Mouse (Mus musculus) intestine, embryonic 14.5 days (tissue): ENCODE measurements around the gene H2-Ab1. TPM values are rescaled to one million over a fixed set of nuclear protein-coding genes. Genes with fewer than 3 reads are reported as not detected.
"Not testable (repeated sequence)": the region's sequence is repeated elsewhere in the genome, so short reads cannot be mapped to it uniquely, and the experiment has no call there.

ENCODE experiments used
- ATAC-seq: fragments of 200-750 bp; cut with Nextera tagmentation; replicated peaks from 2 replicates; pipeline ENCODE4 v1.8.0; 2017; ENCODE audit warnings: low read depth, moderate number of reproducible peaks, moderate TSS enrichment, moderate library complexity; ENCODE audit not compliant: low FRiP score, low TSS enrichment
- DNase-seq: peaks from one replicate; pipeline ENCODE4 v3.0.0-alpha.2; 2018; ENCODE audit warnings: low spot score
- H3K27ac ChIP-seq: fragments of 300-500 bp; sonication (generic); 2 replicates; pipeline ENCODE4 v1.5.1; 2014; ENCODE audit warnings: low read depth, mild to moderate bottlenecking, control low read depth
- H3K27me3 ChIP-seq: fragments of 300-500 bp; sonication (generic); replicated peaks from 2 replicates; pipeline ENCODE4 v1.6.1; 2014; ENCODE audit warnings: low read length, control low read depth; ENCODE audit not compliant: control insufficient read depth, insufficient read depth
- H3K36me3 ChIP-seq: fragments of 300-500 bp; sonication (generic); 2 replicates; pipeline ENCODE4 v1.6.1; 2014; ENCODE audit warnings: low read length, control low read depth; ENCODE audit not compliant: control insufficient read depth, insufficient read depth
- H3K4me1 ChIP-seq: fragments of 300-500 bp; sonication (generic); replicated peaks from 2 replicates; pipeline ENCODE4 v1.6.1; 2014; ENCODE audit warnings: low read length, control low read depth, mixed read lengths; ENCODE audit not compliant: control insufficient read depth, insufficient read depth
- H3K4me2 ChIP-seq: fragments of 300-500 bp; sonication (generic); 2 replicates; pipeline ENCODE4 v1.6.1; 2014; ENCODE audit warnings: low read length
- H3K4me3 ChIP-seq: fragments of 300-500 bp; sonication (generic); 2 replicates; pipeline ENCODE4 v1.5.1; 2014; ENCODE audit warnings: low read depth, low read length, control low read depth, mixed read lengths
- H3K9ac ChIP-seq: fragments of 300-500 bp; sonication (generic); 2 replicates; pipeline ENCODE4 v1.6.1; 2014; ENCODE audit warnings: mild to moderate bottlenecking, low read length
- H3K9me3 ChIP-seq: fragments of 300-500 bp; sonication (generic); 2 replicates; pipeline ENCODE4 v1.6.1; 2016; ENCODE audit warnings: low read length, control low read depth; ENCODE audit not compliant: control insufficient read depth
- WGBS: fragments of 180-500 bp; shearing (Covaris S2); extraction: QIAGEN DNeasy Blood & Tissue Kit; methylation state at CpG from one replicate; pipeline ENCODE4 v1.1.7; 2014; 5-methylcytosine and 5-hydroxymethylcytosine counted together
- polyA plus RNA-seq: library from polyadenylated mRNA; unstranded; fragments of >200 nt; fragmentation: Nextera tagmentation; extraction: Ambion mirVana; gene quantifications from 2 replicates; pipeline ENCODE4 v1.2.1, GENCODE M21; 2014

The H2-Ab1 gene
- polyA plus RNA-seq, 1 experiment from 2014 or later, result 12.2 TPM

DNA sequence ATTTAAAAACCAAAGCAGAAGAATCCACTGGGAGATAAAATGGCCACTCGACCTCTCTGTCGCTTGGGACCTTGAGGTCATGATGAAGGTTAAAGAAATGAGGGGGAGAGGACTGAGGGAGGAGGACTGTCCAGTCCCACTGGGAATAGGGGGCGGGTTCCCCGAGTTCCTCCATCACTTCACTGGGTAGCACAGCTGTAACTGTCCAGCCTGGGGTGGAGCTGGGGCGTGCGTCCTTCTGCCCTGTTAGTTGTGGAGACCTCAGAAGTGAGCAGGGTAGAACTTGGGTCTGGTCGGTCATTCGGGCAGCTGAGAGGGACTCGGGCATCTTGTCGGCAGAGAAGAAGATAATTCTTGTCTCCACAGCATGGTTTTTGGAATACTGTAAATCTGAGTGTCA, 51.7 kb downstream of the H2-Ab1 start:
- Histone ChIP-seq H3K27ac (no peak overlapping the region), H3K4me1 (no peaks in the 10 kb centered on the region), H3K4me2 (peak overlapping the region; percentile 74), H3K36me3 (no peaks in the 10 kb centered on the region), H3K27me3 (0 out of 2 replicates have a peak, but pooled peaks cover 2% of the 10 kb centered on the region), H3K9me3 (no peaks in the 10 kb centered on the region), H3K4me3 (peak overlapping the region; percentile 44), H3K9ac (peak overlapping the region; percentile 49)
- peak; percentile 10; the same call in 1 of the 2 replicates for ATAC-seq
- 26% methylated on average over 10 of the region's 10 CpGs for WGBS
- DNase-seq, result no peak

DNA sequence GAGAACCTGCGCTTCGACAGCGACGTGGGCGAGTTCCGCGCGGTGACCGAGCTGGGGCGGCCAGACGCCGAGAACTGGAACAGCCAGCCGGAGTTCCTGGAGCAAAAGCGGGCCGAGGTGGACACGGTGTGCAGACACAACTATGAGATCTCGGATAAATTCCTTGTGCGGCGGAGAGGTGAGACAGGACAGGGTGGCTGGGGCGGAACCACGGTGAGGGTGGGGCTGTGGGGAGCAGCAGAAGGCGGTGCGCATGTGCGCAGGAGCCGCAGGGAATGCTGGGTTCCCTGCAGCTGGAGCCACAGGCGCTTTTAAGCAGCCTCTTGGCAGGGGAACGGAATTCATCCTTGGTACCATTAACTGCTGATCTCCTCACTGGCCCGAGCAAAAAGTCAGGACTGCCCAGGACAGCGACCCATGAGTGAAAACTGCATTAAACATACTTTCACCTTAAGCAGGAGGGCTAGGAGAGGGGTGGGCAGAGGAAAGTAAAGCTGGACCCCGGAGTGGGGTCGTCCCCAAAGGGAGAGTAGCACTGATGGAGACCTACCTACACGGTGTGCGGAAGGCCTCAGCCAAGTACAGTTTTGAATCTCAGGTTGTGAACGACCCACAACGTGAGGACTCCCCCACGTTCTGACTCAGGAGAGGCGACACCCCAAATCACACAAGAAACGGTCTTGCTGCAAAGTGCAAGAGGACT, 52.3 kb downstream of the H2-Ab1 start:
- Histone ChIP-seq H3K36me3 (no peaks in the 10 kb centered on the region), H3K4me1 (no peaks in the 10 kb centered on the region), H3K4me2 (peak overlapping the region; percentile 74), H3K9me3 (no peaks in the 10 kb centered on the region), H3K27me3 (0 out of 2 replicates have a peak, but pooled peaks cover 2% of the 10 kb centered on the region), H3K27ac (no peak overlapping the region), H3K9ac (peak overlapping the region; percentile 49), H3K4me3 (peak overlapping the region; percentile 44)
- 26% methylated on average over 38 of the region's 38 CpGs for WGBS
- ATAC-seq (peak; percentile 76), DNase-seq (peak; percentile 73)

DNA sequence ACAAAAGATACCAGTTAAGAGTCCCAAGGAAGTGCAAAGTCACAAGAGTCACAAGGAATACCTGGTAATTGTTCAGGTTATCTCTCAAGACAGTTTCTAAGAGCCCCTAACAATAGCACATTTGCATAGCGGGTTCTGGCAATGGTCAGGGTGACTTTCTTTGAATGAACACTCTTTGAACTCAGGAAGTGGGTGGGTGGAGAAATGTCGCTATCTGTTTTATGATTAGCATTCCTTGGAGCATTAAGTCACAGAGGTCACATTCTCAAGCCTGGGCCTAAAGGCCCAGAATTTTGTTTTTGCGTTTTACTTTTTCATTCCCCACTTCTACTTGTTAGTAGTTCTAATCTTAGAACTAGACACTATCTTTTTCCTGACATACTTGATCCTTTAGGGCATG, 53.0 kb downstream of the H2-Ab1 start:
- not testable (repeated sequence) for H3K4me2 ChIP-seq, H3K4me1 ChIP-seq, H3K36me3 ChIP-seq, H3K27ac ChIP-seq, H3K9me3 ChIP-seq, DNase-seq, H3K9ac ChIP-seq, ATAC-seq, H3K4me3 ChIP-seq, H3K27me3 ChIP-seq
- 83% methylated on average over 3 of the region's 3 CpGs for WGBS

DNA sequence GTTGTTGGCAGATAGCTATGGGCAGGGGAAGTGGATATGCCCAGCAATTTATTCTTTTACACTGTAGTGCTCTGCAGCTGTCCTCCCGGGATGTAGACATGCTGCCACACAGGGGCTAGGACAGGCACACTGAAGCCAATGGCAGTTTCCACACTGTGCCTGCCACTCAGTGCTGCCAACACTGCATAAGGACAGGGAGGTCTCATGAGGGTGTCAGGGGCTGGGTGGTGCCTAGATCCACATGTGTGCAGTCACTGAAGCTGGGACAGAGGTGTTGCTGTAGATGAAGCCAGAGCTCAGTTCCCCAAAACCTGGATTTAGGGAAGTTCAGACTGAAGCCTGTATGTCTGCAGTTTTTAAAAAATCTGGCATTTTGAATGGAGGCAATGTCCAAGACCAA, 54.7 kb downstream of the H2-Ab1 start:
- 68% methylated on average over 1 of the region's 1 CpGs for WGBS
- H3K36me3 ChIP-seq, result no peaks in the 10 kb centered on the region
- ATAC-seq, result no peak
- 0 out of 2 replicates have a peak, but pooled peaks cover 2% of the 10 kb centered on the region for H3K27me3 ChIP-seq
- H3K9me3 ChIP-seq, result no peaks in the 10 kb centered on the region
- no peak for DNase-seq
- no peak overlapping the region for H3K9ac ChIP-seq
- no peaks in the 10 kb centered on the region for H3K4me1 ChIP-seq
- no peak overlapping the region for H3K4me2 ChIP-seq
- no peak overlapping the region for H3K27ac ChIP-seq
- H3K4me3 ChIP-seq, result no peak overlapping the region

DNA sequence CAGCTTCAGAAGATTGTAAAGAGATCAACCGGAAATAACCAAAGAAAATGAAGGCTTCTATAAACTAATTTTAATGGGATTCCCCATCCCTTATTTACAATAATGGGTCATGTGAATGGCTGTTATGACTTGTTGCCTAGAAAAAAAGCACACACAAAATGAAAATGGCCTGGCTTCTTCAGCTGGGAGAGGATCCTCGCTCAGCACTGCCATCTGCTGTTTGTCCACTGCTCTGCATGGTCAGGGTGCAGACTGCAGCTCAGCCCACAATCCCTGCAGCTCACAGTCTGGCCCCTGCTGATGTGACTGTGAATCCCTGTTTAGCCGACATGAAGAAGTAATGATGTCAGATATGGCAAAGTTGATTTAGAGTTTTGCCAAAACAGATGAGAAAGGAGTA, 55.9 kb downstream of the H2-Ab1 start:
- no peaks in the 10 kb centered on the region for H3K36me3 ChIP-seq
- H3K27ac ChIP-seq, result no peak overlapping the region
- 0 out of 2 replicates have a peak, but pooled peaks cover 2% of the 10 kb centered on the region for H3K27me3 ChIP-seq
- peak; percentile 93 for DNase-seq
- H3K9me3 ChIP-seq, result no peaks in the 10 kb centered on the region
- H3K4me2 ChIP-seq, result no peak overlapping the region
- H3K4me3 ChIP-seq, result no peak overlapping the region
- WGBS, result 37% methylated on average over 3 of the region's 3 CpGs
- no peak overlapping the region for H3K9ac ChIP-seq
- H3K4me1 ChIP-seq, result no peaks in the 10 kb centered on the region
- ATAC-seq, result no peak

DNA sequence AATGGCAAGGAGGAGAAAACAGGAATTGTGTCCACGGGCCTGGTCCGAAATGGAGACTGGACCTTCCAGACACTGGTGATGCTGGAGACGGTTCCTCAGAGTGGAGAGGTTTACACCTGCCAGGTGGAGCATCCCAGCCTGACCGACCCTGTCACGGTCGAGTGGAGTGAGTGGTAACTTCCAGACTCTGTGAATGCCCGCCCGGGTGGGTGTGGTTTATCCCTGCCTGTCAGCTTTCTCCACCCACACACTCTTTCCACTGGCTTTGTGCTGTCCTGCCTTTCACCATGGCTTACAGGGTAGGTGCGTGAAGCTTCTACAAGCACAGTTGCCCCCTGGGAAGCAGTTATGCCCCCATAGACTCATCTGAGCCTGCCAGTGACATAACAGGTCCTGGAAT, 56.8 kb downstream of the H2-Ab1 start:
- WGBS, result 64% methylated on average over 9 of the region's 9 CpGs
- H3K4me1 ChIP-seq, result no peaks in the 10 kb centered on the region
- ATAC-seq (no peak), DNase-seq (no peak)
- H3K4me2 ChIP-seq, result no peak overlapping the region
- H3K27me3 ChIP-seq, result no peaks in the 10 kb centered on the region
- no peak overlapping the region for H3K4me3 ChIP-seq
- H3K27ac ChIP-seq, result no peak overlapping the region
- no peak overlapping the region for H3K9ac ChIP-seq
- H3K36me3 ChIP-seq, result no peaks in the 10 kb centered on the region
- no peaks in the 10 kb centered on the region for H3K9me3 ChIP-seq

DNA sequence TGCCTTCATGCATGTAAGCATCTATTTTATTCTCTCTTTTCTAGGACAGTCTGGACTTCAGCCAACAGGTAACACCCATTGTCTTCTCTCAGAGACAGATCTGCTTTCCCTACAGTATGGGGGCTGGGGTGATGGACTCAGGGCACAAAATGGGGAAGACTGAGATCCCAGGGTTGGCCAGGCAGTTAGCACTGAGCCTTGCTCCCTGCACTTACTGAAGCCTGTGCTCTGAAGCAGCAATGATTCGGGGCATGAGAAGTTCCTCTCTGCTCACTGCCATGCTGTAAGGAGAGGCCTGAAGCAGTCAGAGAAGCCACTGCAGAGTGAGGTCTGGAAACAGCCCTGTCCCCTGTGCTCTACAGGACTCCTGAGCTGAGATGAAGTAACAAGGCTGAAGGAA, 58.0 kb downstream of the H2-Ab1 start:
- no peak overlapping the region for H3K27ac ChIP-seq
- H3K9me3 ChIP-seq, result no peaks in the 10 kb centered on the region
- 72% methylated on average over 1 of the region's 1 CpGs for WGBS
- H3K4me2 ChIP-seq, result no peak overlapping the region
- H3K36me3 ChIP-seq, result no peaks in the 10 kb centered on the region
- no peak for ATAC-seq
- no peak overlapping the region for H3K4me3 ChIP-seq
- H3K27me3 ChIP-seq, result no peaks in the 10 kb centered on the region
- no peak for DNase-seq
- no peaks in the 10 kb centered on the region for H3K4me1 ChIP-seq
- no peak overlapping the region for H3K9ac ChIP-seq

DNA sequence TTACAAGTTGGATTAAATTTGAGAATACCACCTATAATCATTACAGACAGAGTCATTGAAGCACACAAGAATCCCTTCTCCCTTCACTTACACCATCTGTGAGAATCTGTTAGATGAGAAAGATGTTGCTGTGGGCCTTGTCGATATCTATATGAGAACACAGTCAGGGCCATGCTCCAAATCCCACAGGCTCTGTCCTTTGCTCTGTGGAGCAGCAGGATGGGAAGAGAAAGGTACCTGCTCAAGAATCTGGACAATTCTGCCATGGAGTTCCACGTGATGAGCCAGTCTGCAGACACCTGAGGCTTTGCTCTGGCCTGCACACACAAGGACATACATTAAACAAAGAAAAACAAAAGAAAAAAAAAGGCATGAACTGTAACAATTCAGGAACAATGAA, 59.2 kb downstream of the H2-Ab1 start:
- ATAC-seq (no peak), DNase-seq (no peak)
- no peaks in the 10 kb centered on the region for H3K36me3 ChIP-seq
- H3K27ac ChIP-seq, result no peak overlapping the region
- H3K27me3 ChIP-seq, result no peaks in the 10 kb centered on the region
- H3K4me3 ChIP-seq, result no peak overlapping the region
- H3K4me1 ChIP-seq, result no peaks in the 10 kb centered on the region
- H3K4me2 ChIP-seq, result no peak overlapping the region
- H3K9ac ChIP-seq, result no peak overlapping the region
- H3K9me3 ChIP-seq, result no peaks in the 10 kb centered on the region
- 79% methylated on average over 2 of the region's 2 CpGs for WGBS

DNA sequence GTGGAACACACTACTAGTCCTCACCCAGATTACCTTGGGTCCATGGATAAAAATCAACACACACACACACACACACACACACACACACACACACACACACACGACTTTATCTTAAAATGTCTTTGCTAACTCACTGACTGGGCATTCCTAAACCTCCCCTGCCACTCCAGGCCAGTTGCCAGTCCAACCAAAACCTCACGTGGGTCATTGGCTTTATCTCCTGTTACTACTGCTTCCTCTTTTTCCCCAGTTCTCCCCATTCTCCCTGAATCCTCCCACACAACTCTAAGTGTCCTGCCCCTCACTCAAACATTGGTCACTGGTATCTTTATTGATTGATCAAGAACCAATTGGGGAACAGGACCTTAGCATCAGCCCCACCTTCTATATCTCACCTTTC, 59.8 kb downstream of the H2-Ab1 start:
- DNase-seq (no peak), ATAC-seq (no peak)
- H3K4me3 ChIP-seq, result no peak overlapping the region
- no peaks in the 10 kb centered on the region for H3K36me3 ChIP-seq
- WGBS, result 36% methylated on average over 2 of the region's 2 CpGs
- no peaks in the 10 kb centered on the region for H3K4me1 ChIP-seq
- no peak overlapping the region for H3K27ac ChIP-seq
- H3K9ac ChIP-seq, result no peak overlapping the region
- H3K27me3 ChIP-seq, result no peaks in the 10 kb centered on the region
- H3K9me3 ChIP-seq, result no peaks in the 10 kb centered on the region
- no peak overlapping the region for H3K4me2 ChIP-seq
